Mouse (Mus musculus): ENCODE results near the gene Adamts13.

DNA sequence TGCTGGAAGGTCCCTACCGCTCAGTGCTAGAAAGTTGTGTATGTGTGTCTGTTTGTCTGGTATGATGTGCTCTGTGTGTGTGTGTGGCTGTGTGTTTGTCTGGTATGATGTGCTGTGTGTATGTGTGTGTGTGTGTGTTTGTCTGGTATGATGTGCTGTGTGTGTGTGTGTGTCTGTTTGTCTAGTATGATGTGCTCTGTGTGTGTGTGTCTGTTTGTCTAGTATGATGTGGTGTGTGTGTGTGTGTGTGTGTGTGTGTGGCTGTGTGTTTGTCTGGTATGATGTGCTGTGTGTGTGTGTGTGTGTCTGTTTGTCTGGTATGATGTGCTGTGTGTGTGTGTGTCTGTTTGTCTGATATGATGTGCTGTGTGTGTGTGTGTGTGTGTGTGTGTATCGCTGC is 46.3 kb downstream of the Adamts13 start:
- TF ChIP-seq KAT2A (IDR thresholded peaks at IDR 0.05; ENCODE audit: insufficient replicate concordance, low read length) (no peak), TBP (conservative IDR thresholded peaks at IDR 0.05; ENCODE audit: low read depth, low read length) (no peak), SIN3A (IDR thresholded peaks at IDR 0.05; ENCODE audit: low read length) (no peak), POLR2A (IDR thresholded peaks at IDR 0.05; ENCODE audit: low read depth, low read length) (no peak), CTCF (conservative IDR thresholded peaks at IDR 0.05 in 1 of 2, IDR thresholded peaks at IDR 0.05 in 1 of 2; ENCODE audit: low read depth in 2 of 2, low read length in 2 of 2) (no peak), MXI1 (IDR thresholded peaks at IDR 0.05; ENCODE audit: low read depth, low read length) (no peak)

Data from CH12.LX (cell line).